Mouse (Mus musculus): Measurements from ENCODE around the gene Eipr1.

The Eipr1 gene

DNA sequence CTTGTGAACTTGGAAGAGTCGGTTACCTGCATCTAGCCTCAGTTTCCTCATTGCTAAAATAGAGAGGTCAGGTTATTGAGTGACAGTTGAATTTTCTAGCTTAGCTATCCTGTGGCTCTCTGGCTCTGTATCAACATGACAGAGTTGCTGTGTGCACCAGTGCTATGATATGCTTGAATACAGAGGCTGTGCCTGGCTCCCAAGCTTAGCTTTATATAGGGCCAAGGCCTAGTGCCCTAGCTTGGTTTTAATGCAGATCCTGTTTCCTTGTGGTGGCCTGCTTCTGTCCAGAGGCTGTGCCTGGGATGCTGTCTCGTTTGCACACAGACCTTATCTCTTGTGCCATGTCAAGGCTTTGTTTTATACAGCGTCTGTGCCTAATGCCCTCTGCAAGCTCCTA, 66.3 kb downstream of the Eipr1 start:
- no peak for DNase-seq (ENCODE audit: low read depth, low spot score)

DNA sequence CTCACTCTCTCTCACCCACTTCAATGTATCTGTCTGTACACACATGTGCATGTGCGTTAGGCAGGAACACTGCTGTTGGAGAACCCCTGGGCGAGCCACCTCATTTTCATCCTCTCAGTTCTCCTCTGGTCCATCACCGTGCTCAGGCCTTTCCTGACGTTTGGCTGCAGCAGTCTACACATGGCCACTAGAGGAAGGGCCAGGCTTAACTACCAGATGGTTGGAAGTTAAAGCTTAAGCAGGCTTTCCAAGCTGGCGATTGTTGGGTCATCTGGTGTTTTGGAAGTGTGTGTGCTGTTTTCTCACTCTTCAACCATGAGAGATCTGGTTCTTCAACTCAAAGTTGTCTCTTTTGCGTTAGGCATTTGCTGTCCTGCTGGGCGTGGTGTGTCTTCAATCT, 71.9 kb downstream of the Eipr1 start:
- no peak for DNase-seq (ENCODE audit: low read depth, low spot score)

- DNase-seq (ENCODE audit: low read depth, low spot score), result no peak
These were observed 77.9 kb downstream of the Eipr1 start for GRCm38 (mm10) chr12:28829502-28829901.

DNA sequence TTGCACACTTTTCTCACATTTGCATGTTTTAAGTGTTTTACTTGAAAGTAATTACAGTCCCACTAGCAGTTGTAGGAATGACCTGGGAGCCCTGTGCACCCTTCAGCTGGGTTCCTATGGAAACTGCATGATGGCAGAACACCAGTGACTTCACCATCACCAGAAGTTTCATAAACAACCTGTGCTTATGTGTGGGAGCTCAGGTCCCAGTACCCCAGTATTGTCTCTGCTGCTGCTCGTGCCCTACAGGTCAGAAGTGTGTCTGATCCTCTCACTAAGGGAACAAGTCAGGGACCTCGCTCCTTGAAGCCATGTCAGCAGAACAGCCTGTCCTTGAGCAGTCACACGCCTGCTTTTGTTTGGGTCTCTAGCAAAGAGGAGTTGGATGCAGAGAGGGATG, 78.9 kb downstream of the Eipr1 start:
- no peak for DNase-seq (ENCODE audit: low read depth, low spot score)

DNA sequence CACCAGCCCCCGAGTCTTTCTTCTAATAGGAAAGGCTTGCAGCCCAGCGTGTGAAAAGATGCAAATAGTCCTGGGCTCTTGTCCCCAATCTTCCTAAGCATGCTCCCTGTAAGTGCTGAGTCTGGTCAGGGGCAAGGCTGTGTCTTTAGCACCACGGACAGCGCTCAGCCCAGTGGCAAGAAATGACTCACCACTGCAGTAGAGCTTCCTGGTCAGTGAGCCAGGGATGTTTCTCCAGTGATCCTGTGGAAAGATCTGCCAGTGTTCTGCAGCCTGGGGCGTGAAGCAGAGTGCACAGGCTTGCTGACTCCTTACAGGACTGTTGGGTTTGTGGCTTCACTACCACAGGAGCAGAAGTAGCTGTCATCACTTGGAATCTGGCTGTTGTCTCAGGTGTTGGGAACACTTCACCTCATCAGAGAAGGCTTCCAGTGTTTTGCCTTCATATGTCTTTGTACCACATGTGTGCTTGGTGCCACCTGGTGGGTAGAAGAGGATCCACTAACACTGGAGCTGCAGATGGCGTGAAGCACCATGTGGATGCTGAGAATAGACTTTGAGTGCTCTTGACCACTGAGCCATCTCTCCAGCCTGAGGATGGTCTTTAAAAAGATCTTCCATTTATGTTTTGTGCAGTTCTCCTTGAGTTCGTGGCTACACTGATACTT, 79.6 kb downstream of the Eipr1 start:
- DNase-seq (ENCODE audit: low read depth, low spot score), result peak; percentile 18

DNA sequence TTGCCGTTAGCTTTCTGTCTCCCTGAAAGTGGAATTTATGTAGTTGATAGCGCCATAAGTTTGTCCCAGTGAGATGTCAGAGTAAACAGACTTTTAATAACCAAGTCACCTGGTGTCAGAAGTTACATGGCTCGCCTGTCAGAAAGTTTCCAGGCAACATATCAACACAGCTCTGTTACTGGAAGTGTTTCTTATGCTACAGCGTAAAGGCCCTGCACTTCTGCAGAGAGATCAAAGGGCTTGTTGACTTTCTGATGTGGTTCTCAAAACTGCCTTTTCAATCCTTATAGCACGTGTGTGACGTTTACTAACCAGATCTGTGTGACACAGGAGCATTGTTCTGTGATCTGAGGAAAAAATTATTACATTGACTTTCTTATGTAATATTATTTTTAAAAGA, 82.7 kb downstream of the Eipr1 start:
- DNase-seq (ENCODE audit: low read depth, low spot score), result no peak

- DNase-seq (ENCODE audit: low read depth, low spot score), result no peak
These were observed 84.1 kb downstream of the Eipr1 start for GRCm38 (mm10) chr12:28835683-28836082.

DNA sequence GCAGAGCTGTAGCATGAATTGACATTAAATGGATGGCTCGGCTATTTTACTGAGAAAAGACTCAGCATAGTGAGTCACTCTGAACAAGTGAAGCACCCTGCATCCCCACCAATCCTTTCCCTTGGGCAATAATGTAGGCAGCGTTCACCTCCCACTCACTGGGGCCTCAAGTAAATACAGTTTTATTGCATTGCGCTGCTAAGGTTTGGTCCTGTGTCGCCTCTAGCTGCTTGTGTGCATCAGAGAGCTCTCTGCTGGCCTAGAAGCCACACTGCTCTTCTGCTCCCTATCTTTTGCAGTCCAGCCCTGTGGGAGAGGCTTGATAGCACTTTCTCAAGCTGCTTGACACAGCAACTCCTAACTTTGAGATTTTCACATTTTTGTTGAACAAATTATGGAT, 86.7 kb downstream of the Eipr1 start:
- DNase-seq (ENCODE audit: low read depth, low spot score), result no peak

GRCm38 (mm10) chr12:28838971-28839370, 87.4 kb downstream of the Eipr1 start:
- DNase-seq (ENCODE audit: low read depth, low spot score), result no peak

DNA sequence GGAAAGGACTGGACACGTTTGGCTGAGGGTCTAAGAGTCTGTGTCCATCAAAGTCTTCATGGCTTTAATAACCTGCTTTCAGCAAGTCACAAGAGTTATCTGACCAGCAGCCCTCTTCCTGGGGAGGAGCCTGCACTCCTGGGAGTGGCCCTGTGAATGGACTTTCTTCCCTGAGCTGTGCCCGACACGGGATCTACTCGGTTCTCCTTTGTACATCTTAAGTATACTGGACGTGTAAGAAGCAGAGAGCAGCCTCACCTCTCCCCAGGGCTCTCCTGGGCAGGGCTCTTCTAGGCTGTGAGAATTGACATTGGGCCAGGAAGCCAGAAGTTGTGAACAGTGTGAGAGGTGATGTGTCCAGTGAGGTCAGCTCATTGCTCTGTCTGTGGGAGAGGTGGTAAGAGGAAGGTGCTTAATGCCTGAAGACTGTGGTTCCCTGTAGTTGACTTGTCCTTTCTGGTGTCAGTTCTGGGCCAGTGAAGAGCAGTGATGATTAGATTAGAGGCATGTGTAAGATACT, 89.6 kb downstream of the Eipr1 start:
- DNase-seq (ENCODE audit: low read depth, low spot score), result no peak

DNA sequence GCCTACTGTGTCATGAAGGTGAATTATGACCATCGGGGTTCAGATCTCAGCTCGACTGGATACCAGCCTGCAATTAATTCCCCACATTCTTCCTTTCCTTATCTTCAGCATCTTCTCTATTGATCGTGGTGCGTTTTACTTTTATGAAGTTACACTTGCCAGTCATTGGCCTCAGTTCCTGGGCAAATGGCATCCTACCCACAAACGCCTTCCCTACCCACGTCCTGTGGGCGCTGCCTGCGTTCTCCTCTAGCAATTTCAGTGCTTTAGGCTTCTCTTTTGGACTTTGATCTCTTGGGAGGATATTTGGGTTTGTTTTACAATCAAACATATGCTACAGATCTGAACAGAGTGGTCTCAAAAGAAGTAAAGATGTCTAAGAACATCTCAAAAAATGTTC, 94.2 kb downstream of the Eipr1 start:
- no peak for DNase-seq (ENCODE audit: low read depth, low spot score)

DNA sequence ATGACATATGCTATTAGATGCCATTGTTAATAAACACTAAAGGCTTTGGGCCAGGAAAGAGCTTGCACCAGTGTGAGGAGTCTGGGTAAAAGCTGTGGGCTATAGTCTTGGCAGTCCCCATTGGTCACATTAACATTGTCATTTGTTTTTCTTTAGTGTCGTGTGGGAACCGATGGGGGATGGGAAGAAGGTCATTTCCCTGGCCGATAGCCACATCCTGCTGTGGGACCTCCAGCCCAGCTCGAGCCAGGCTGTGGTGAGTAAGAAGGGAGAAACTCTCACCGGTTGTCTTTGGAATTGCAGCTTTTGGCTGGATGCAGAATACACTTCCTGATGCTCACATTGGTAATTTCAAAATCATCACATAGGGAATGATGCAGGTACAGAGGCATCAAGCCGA, 95.8 kb downstream of the Eipr1 start:
- DNase-seq (ENCODE audit: low read depth, low spot score), result no peak

GRCm38 (mm10) chr12:28848726-28849612, 97.4 kb downstream of the Eipr1 start:
- DNase-seq (ENCODE audit: low read depth, low spot score), result no peak

DNA sequence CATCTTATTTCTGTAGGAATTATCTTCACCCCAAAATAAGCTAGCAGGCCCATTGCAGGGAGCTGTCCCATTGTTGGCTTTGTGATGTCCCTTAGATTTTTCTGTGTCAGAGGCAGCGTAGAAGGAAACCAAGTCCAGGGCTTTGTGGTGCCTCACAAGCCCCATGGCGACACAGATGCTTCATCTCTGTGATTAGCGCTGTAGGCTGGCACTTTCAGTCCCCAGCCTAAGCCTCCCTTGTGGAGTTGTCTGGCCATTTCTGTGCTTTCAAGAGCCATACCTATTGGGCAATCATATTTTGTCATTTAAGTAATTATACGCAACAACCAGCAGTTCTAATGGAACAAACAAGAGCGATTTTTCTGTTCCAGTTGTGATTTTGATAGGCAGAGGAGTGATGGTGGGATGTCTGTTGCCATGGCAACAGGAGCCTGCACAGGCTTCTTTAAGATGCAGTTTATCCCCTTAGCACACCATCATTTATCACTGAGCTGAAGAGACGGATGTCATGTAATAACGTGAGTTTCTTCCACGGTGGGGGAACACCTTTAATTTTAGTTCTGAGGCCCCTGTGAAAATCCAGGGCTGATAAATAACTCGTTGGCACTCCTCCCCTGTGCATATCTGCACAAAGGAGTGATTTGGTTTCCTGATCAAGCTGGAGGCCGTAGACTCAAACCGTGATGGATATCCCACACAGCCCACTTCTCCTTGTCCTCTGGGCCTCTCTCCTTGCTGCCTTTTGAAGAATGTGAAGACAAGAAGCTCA, 108.1 kb downstream of the Eipr1 start:
- no peak for DNase-seq (ENCODE audit: low read depth, low spot score)

DNA sequence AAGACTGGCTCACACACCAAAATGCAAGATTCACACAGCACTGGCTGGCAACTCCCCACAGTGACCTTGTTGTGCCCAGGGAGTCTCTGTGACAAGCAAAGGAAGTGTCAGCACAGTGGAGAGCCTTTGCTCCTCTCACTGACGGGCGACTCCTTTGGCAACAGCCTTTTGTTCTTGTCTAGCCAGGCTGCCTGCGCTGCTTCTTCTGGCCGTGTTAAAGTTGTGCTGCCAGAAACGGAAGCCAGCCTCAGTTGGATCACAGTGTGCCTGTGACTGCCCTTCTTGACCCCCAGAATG, 108.6 kb downstream of the Eipr1 start:
- no peak for DNase-seq (ENCODE audit: low read depth, low spot score)

GRCm38 (mm10) chr12:28863260-28863659, 111.7 kb downstream of the Eipr1 start:
- no peak for DNase-seq (ENCODE audit: low read depth, low spot score)

DNA sequence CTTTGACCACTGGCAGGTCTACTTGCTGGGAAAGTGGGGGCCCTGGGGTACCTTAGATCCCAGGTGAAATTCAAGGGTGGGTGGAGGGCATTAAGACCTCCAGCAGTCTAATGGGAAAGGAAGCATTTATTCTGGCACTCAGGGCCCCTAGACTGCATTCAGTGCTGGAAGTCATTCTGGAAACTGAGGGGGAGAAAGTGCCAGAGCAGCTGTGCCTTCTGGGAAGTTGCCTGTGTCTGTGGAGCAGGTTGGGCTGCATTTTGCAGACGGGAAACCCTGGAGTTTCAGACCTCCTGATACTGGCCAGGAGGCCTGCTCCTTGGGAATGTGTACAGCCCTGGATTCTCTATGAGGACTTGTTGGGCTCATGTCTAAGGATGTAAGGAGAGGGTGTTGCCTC, 114.5 kb downstream of the Eipr1 start:
- no peak for DNase-seq (ENCODE audit: low read depth, low spot score)

DNA sequence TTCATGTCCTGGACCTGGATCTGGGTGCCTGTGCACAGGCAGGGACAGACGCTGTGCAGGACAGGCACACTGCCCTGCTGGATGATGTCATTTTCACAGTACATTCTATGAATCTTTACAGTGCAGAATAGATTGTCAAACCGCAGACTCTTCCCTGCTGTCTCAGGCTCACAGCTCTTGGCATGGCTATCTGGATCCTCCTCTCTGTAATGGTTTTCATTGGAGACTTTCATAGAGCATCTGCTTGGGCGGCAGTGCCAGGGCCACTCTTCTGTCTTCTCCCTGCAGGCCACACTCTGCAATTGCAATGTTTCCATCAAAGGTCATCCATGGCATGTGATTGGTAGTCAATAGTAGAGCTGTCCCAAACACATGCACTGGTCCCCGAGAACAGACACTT, 117.2 kb downstream of the Eipr1 start:
- no peak for DNase-seq (ENCODE audit: low read depth, low spot score)

- no peak for DNase-seq (ENCODE audit: low read depth, low spot score)
These were observed 120.7 kb downstream of the Eipr1 start for GRCm38 (mm10) chr12:28872271-28872670.

- no peak for DNase-seq (ENCODE audit: low read depth, low spot score)
These were observed 123.2 kb downstream of the Eipr1 start for GRCm38 (mm10) chr12:28874781-28875251.

DNA sequence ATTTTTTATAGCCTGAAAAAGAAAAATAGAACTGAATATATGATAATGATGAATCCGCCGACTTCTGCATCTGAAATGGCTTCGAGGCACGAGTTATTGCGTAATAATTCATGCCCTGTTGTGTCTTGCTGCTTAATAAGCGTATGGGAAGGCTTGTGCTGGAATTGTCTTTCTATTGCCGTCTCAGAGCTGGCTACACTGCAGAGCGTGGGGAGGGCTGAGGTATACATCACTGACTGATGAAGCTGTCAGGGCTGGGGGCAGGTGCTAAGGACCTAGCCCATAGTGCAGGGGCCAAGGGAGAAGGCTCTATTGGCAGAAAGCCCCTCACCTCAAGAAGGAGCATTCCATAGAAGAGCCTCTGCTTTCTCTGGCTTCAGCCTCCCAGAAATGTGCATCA, 123.9 kb downstream of the Eipr1 start:
- DNase-seq (ENCODE audit: low read depth, low spot score), result no peak

- no peak for DNase-seq (ENCODE audit: low read depth, low spot score)
These were observed 128.9 kb downstream of the Eipr1 start for GRCm38 (mm10) chr12:28880471-28880870.
